In genomic region chr2:124205811-124206210, GRCm38 (mm10) we compare ENCODE assay signal across 35 mouse cellular contexts.
"Had no signal": no experiment of that assay in that cellular context is flagged by ENCODE, and none has a peak within 500 bp of the region (broad histone marks: within the 10 kb centered on the region; RNA-seq: fewer than 3 reads in every experiment).

No protein-coding gene starts in this region.

- H3K4me1 ChIP-seq: heart, embryonic 10.5 days; heart, embryonic 15.5 days; intestine, embryonic 15.5 days; kidney, embryonic 15.5 days had no signal

- H3K9ac ChIP-seq: heart, embryonic 12.5 days; heart, embryonic 13.5 days; heart, embryonic 15.5 days; hindbrain, embryonic 12.5 days; hindbrain, embryonic 13.5 days; hindbrain, embryonic 14.5 days; hindbrain, embryonic 15.5 days; intestine, embryonic 15.5 days; kidney, embryonic 15.5 days had no signal

- H3K9me3 ChIP-seq: heart, embryonic 10.5 days; heart, embryonic 12.5 days; heart, embryonic 13.5 days; heart, embryonic 15.5 days; hindbrain, embryonic 10.5 days; hindbrain, embryonic 12.5 days; hindbrain, embryonic 13.5 days; hindbrain, embryonic 15.5 days; intestine, embryonic 15.5 days; kidney, embryonic 15.5 days had no signal

- DNase-seq: heart, postnatal 10 days; heart, postnatal 14 days; heart, postnatal 36 days; heart, postnatal 4 days; kidney, adult 11 months; kidney, adult 18-20 months; kidney, adult 2 months; kidney, adult 8-10 months; kidney, adult 9 months; kidney, postnatal 10 days; kidney, postnatal 14 days; kidney, postnatal 25 days; kidney, postnatal 36 days; kidney, postnatal 4 days; layer of hippocampus, adult 9-11 months; layer of hippocampus, postnatal 36 days had no signal

- H3K27ac ChIP-seq: heart, embryonic 10.5 days; heart, embryonic 13.5 days; heart, embryonic 15.5 days; hindbrain, embryonic 10.5 days; hindbrain, embryonic 12.5 days; hindbrain, embryonic 13.5 days; hindbrain, embryonic 14.5 days; hindbrain, embryonic 15.5 days; hindbrain, postnatal 0 days; intestine, embryonic 15.5 days; kidney, embryonic 15.5 days; kidney, postnatal 0 days; layer of hippocampus, adult 2 months had no signal

- H3K27me3 ChIP-seq: heart, embryonic 12.5 days; heart, embryonic 13.5 days; heart, embryonic 15.5 days; hindbrain, embryonic 12.5 days; hindbrain, embryonic 13.5 days; hindbrain, embryonic 15.5 days; intestine, embryonic 15.5 days; kidney, embryonic 15.5 days had no signal

- H3K36me3 ChIP-seq: heart, embryonic 10.5 days; heart, embryonic 12.5 days; heart, embryonic 13.5 days; heart, embryonic 15.5 days; hindbrain, embryonic 10.5 days; hindbrain, embryonic 12.5 days; hindbrain, embryonic 13.5 days; hindbrain, embryonic 15.5 days; intestine, embryonic 15.5 days; kidney, embryonic 15.5 days had no signal

- ATAC-seq: hindbrain, embryonic 16.5 days; hindbrain, postnatal 0 days; inflammation-experienced regulatory T-cells, adult 6 months; intestine, embryonic 15.5 days; intestine, embryonic 16.5 days; intestine, postnatal 0 days had no signal

- H3K4me2 ChIP-seq: heart, embryonic 11.5 days; heart, embryonic 12.5 days; heart, embryonic 13.5 days; heart, embryonic 15.5 days; hindbrain, embryonic 12.5 days; hindbrain, embryonic 13.5 days; hindbrain, embryonic 14.5 days; hindbrain, embryonic 15.5 days; intestine, embryonic 15.5 days; kidney, embryonic 15.5 days had no signal

- H3K4me3 ChIP-seq: heart, embryonic 10.5 days; heart, embryonic 12.5 days; heart, embryonic 13.5 days; heart, embryonic 15.5 days; hindbrain, embryonic 10.5 days; hindbrain, embryonic 12.5 days; hindbrain, embryonic 13.5 days; hindbrain, embryonic 15.5 days; intestine, embryonic 15.5 days; kidney, embryonic 15.5 days; layer of hippocampus, adult 2 months had no signal
